Mouse (Mus musculus) embryonic fibroblast, embryonic 13.5 days (primary cell): ENCODE results near the gene Bicc1.

ENCODE experiments used
- CTCF ChIP-seq: IDR thresholded peaks from 2 replicates; pipeline ENCODE4 v1.5.1; 2011; ENCODE audit warnings: mild to moderate bottlenecking, control low read depth, low read length, moderate library complexity, borderline replicate concordance; ENCODE audit not compliant: insufficient read depth
- POLR2A ChIP-seq: IDR thresholded peaks from 2 replicates; pipeline ENCODE4 v1.6.1; 2011; ENCODE audit warnings: low read depth, mild to moderate bottlenecking, control low read depth, low read length, moderate library complexity

DNA sequence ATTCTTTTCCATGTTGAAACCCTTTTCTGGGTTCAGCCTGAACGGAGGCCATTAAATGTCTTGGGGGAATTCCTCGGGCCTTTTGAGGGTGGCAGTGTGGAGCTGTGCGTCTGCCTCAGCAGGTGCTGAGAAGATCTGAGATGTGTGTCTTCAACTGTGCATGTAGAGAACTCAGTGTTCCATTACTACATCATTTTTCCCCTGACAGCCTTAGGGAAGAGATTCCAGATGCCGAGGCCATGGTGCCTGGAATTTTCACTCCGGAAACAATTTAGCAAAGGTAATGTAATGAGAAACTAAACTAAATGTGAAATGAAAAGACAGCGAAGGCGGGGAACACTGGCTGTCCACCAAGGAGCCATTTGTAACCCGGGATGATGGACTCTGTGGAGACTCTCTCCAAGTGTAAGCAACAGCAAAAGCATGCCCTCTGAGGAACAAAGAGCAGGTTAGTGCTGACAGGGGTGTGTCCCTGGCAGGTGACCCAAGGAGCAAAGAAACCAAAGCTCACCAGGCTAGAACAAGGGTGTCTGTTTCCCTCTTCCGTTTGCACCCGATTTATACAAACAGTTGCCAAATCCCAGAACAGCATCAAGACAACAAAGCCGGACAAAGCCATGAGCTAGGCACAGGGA is 176.3 kb downstream of the Bicc1 start:
- no peak for TF ChIP-seq POLR2A
- no peak for TF ChIP-seq CTCF
